Mouse (Mus musculus) heart, adult 8-10 months (tissue): ENCODE results near the gene Armh2. TPM values are rescaled to one million over a fixed set of nuclear protein-coding genes. Genes with fewer than 3 reads are reported as not detected.

Experiments
- DNase-seq: peaks from one replicate; pipeline ENCODE4 v3.0.0; 2022; ENCODE audit warnings: low spot score
- total RNA-seq, 4 experiments: library from RNA; stranded (reverse); gene quantifications; 2 replicates each; pipeline ENCODE4 v1.2.4; 2022

Armh2 gene
- total RNA-seq, result not detected

DNA sequence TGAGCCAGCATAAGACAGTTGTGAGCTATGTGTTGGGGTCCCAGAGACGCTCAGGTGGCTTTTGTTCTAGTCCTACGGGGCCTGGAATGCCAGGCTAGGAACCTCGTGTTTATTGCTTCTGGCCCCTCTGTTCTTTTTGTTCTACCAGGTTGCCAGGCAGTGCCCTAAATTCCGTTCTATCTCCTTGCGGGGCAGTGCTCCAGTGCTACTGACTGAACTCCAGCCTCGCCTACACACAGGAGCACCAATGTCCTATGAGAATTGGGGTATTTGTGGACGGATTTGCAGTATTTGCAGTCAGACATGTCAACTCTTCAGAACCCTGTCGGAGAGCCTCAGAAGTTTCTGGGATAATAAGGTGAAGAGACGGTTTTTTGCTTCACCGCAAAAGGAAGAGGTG is at the start of gene Armh2:
Gene Armh2, plus strand, starts transcription at position 205 of the 400 bp plus-strand sequence.
- no peak for DNase-seq

DNA sequence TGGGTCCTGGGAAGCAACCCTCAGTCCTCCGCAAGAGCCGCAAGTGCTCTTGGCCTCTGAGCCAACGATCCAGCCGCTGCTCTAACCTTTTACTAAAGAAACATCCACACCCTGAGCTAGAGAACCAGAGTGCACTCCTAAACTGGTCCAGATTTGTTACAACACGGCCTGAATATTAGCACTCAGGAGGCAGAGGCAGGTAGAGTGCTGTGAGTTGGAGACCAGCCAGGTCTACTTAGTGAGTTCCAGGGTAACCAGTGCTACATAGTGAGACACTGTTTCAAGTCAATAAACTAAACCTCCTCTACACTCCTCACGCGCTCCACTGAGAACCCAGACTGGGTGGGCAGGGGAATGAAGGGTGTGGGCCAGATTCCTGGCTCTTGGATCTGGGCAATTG is 47.7 kb upstream of the Armh2 start:
- no peak for DNase-seq

DNA sequence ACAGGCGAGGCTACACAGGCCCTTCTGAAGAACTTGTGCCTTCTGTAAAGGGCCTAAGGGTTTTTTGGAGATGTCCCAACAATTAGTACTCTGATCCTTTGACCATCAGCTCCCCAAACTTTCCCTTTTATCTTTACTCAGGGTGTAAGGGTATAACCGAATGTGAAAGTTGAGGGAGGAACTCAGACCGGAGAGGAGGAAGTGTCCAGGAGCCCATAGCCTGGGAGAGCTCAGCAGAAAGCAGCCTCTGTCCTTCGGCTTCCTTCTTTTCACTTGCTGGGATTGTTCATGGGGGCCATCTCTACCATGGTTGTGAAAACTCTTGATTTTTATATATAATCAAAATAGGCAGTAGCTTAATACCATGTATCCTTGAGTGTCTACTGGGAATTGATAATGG is 42.3 kb upstream of the Armh2 start:
- no peak for DNase-seq

GRCm38 (mm10) chr13:24702128-24702527 is 38.9 kb upstream of the Armh2 start:
- DNase-seq, result no peak

DNA sequence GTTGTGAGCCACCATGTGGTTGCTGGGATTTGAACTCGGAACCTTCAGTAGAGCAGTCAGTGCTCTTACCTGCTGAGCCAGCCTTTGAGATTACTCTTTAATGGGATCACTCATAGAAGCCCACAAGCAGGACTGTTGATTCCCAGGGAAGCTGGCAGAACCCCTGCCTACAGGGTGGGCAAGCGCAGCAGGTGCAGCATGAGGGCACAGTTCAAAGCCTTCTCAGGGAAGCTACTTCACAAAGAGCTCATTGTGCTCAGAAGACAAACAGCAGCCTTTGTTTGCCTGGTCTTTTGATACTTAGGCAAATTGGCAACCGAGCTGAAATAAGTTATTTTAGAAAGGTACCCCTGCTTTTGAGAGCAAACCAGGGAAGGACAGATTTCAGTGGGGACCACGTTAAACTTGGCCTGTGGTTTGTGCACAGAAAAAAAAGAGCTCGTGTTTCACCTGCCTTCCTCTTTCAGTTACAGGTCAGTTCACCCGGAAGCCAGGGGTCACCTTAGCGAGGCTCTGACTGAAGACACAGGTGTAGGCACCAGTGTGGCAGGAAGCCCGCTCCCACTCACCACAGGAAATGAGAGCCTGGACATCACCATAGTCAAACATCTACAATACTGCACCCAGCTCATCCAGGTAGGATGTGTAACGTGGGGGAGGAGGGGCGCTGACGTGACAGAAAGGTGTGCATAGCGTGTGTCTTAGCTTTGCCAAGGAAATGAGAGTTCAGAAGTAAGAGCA is 31.2 kb upstream of the Armh2 start:
- no peak for DNase-seq

- DNase-seq, result no peak
These were observed 30.1 kb upstream of the Armh2 start for GRCm38 (mm10) chr13:24710968-24711367.

GRCm38 (mm10) chr13:24712581-24713130 is 28.4 kb upstream of the Armh2 start:
- no peak for DNase-seq

DNA sequence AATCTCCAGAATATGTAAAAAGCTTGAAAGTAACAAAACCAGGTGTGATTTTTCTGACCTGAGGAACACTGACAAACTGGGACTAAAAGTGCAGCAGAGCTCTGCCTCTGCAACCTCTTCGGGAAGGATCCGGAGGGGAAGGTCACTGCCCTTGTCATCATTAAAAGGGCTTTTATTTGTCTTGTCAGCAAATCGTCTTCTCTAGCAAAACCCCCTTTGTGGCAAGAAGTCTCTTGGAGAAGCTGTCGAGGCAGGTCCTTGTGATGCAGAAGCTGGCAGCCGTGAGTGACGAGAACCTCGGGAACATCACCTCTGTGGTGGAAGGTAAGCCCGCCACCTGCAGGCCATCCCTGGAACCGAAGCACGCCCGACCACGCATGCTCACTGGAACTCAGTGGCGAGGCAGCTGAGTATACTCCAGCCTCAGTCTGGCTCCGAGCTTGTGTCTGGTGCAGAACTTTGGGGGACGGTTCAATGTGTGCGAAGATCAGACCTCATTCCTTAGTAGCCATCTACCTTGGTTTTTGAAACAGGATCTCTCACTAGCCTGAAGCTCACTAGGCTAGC is 27.5 kb upstream of the Armh2 start:
- peak; percentile 86 for DNase-seq

- no peak for DNase-seq
These were observed 26.6 kb upstream of the Armh2 start for GRCm38 (mm10) chr13:24714360-24714885.

DNA sequence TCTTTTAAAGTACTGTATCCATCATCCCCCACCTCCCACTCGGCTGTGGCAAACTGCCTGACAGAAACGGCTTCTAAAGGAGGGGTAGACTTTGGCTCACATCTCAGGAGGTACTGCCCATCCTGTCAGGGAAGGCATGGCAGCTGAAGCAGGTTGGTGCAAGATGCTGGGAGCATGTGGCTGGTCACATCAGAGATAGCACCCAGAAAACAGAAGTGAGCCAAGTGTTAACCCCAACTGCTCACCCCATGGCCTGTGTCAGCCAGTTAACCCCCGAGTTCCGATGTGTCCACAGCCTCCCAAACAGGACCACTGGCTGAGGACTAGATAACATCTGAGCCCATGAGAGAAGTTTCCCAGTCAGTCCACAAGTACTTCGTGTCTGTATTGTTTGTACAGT is 25.4 kb upstream of the Armh2 start:
- no peak for DNase-seq

GRCm38 (mm10) chr13:24716441-24716840 is 24.6 kb upstream of the Armh2 start:
- no peak for DNase-seq

DNA sequence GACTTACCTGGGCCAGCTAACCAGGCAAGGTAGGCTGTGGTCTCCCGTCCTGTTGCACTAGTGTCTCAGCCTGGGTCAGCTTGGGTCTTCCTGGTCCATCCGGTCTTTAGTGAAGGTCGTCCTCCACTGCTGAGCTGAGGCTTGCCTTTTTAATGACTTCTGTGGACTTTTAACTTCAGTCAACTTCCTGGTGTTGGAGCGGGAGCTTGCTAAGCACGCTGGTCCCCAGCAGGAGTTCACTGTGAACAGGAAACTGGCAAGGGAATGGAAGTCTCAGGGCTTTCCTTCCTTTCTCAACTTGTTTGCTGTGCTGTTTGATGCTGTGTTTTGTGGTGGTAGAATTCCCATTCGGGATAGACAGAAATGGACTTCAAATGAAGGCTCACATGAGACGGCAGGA is 23.4 kb upstream of the Armh2 start:
- no peak for DNase-seq

- DNase-seq, result no peak
These were observed 19.5 kb upstream of the Armh2 start for GRCm38 (mm10) chr13:24721502-24721901.

GRCm38 (mm10) chr13:24723699-24724394 is 17.2 kb upstream of the Armh2 start:
- DNase-seq, result no peak

GRCm38 (mm10) chr13:24724395-24724759 is 16.7 kb upstream of the Armh2 start:
- no peak for DNase-seq

- no peak for DNase-seq
These were observed 11.9 kb upstream of the Armh2 start for GRCm38 (mm10) chr13:24729128-24729527.

DNA sequence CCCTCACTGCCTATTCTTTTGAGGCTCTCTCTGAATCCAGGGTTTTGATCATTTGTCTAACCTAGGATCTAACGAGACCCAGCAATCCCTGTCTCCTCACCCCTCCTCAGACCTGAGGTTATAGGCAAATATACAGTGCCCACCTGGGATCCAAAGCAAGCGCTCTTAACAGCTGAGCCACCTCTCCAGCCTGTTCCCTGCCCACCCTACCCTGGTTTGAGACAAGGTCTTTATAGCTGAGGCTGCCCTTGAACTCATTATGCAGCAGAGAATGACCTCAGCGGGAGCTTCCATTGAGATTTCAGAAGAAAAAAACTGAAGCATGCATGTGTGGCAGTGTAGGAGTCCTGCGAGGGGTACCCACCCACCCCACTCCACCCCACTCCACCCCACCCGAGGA is 6.5 kb upstream of the Armh2 start:
- no peak for DNase-seq

- DNase-seq, result no peak
These were observed 5.4 kb upstream of the Armh2 start for GRCm38 (mm10) chr13:24735608-24736131.

GRCm38 (mm10) chr13:24747823-24748222 is 6.8 kb downstream of the Armh2 start:
- peak; percentile 25 for DNase-seq

DNA sequence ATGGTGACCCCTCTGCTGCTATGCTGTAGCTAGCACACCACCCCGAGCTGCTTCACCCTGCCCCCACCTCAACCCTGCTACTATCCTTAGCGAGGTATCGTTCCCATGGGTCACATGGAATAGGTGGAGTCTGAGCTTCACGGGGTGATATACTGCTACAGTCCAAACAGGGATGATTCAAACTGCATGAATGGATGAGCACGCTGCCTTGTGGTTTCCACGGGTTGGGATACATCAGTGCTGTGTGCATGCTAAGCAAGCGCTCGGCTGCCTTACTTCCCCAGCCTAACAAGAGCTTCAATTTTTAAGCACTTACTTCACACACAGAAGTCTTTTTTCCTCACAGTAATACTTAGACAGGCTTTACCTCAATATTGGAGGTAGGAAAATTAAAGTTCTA is 9.8 kb downstream of the Armh2 start:
- DNase-seq, result no peak

DNA sequence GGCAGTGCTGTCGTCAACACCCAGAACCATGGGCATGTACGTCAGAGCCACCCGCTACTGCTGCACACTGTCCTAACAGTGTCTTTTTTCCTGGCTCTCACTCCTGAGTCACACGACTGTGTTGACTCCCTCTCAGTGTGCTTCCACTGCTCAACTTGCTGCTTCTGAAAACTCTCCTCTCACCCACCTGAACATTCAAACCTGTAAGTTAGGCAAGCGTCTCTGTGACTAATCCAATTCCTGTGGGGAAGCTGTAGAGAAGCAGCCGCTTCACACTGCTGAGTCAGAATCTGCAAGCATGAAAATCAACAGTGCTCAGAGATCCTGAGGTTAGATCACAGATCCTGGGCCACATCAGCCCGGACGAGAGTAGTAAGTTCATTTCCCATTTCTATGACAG is 10.4 kb downstream of the Armh2 start:
- DNase-seq, result no peak

DNA sequence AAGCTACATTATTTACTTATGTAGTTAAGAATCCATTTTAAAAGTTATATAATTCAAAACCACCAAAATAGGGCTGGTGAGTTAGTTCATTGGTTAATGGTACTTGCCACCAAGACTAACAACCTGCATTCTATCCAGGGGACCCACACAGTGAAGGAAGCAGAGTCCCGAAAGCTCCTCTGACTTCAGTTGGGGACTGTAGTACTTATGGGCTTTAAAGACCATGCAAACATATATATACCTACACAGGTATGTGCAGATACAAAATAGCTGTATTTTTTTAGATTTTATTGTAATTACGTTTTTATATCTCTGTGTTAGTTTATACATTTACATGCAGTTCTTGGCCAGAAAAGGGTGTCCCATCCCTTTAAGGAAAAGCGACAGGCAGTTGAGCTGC is 15.7 kb downstream of the Armh2 start:
- no peak for DNase-seq
